In genomic region chr6:87502411-87502810, GRCm38 (mm10) we compare ENCODE assay signal across 14 mouse cellular contexts. TPM values are rescaled to one million over a fixed set of nuclear protein-coding genes. Genes with fewer than 3 reads are reported as not detected.
A peak's percentile ranks its signal among the peaks of the same experiment; 100 is the strongest.
DNase-seq lines count a peak whose midpoint lies in the region; ATAC-seq and TF ChIP-seq lines count a peak whose summit lies in the region.
"Had no signal": no experiment of that assay in that cellular context is flagged by ENCODE, and none has a peak within 500 bp of the region (broad histone marks: within the 10 kb centered on the region; RNA-seq: fewer than 3 reads in every experiment).

No protein-coding gene starts in this region.

- no peaks in the 10 kb centered on the region for H3K36me3 ChIP-seq in lung, postnatal 0 days (ENCODE audit: insufficient read depth, low read length)
- no peaks in the 10 kb centered on the region for H3K36me3 ChIP-seq in intestine, embryonic 16.5 days (ENCODE audit: control insufficient read depth, insufficient read depth, low read length)
- H3K36me3 ChIP-seq: heart, embryonic 15.5 days; limb, embryonic 10.5 days; neural tube, embryonic 15.5 days; stomach, embryonic 15.5 days had no signal

- no peak for DNase-seq in lung, postnatal 0 days (ENCODE audit: low spot score)
- DNase-seq in lung, postnatal 25 days (ENCODE audit: low spot score), result no peak
- DNase-seq in layer of hippocampus, adult 9-10 months (ENCODE audit: low spot score), result no peak
- no peak for DNase-seq in kidney, adult 18-20 months
- DNase-seq: adrenal gland, postnatal 14 days had no signal

- no peak for TF ChIP-seq CTCF in lung, postnatal 0 days (IDR thresholded peaks at IDR 0.05)

- H3K27me3 ChIP-seq in lung, postnatal 0 days (replicated peaks; ENCODE audit: insufficient read depth, low read length), result no peaks in the 10 kb centered on the region
- no peaks in the 10 kb centered on the region for H3K27me3 ChIP-seq in intestine, embryonic 16.5 days (replicated peaks; ENCODE audit: control insufficient read depth, insufficient read depth, low read length)
- H3K27me3 ChIP-seq: neural tube, embryonic 15.5 days; Patski; stomach, embryonic 15.5 days had no signal

- ATAC-seq in lung, postnatal 0 days, result peak; percentile 55
- ATAC-seq in common myeloid progenitor, adult 5-6 weeks (replicated peaks; ENCODE audit: low read depth, poor library complexity, severe bottlenecking), result peak; percentile 55
- peak; percentile 3; the same call in 1 of the 2 replicates for ATAC-seq in monocyte, adult 5-6 weeks (replicated peaks; ENCODE audit: insufficient number of reproducible peaks, low FRiP score, low TSS enrichment, poor library complexity, severe bottlenecking)
- ATAC-seq in intestine, embryonic 16.5 days, result no peak
- ATAC-seq: hindbrain, embryonic 16.5 days; Patski had no signal

- H3K9ac ChIP-seq in lung, postnatal 0 days (replicated peaks; ENCODE audit: low read depth), result no peak overlapping the region
- H3K9ac ChIP-seq in intestine, embryonic 16.5 days (ENCODE audit: low read depth, low read length), result no peak overlapping the region
- H3K9ac ChIP-seq: heart, embryonic 15.5 days; neural tube, embryonic 15.5 days; stomach, embryonic 15.5 days had no signal

- H3K9me3 ChIP-seq in lung, postnatal 0 days (ENCODE audit: low read length), result no peaks in the 10 kb centered on the region
- no peaks in the 10 kb centered on the region for H3K9me3 ChIP-seq in intestine, embryonic 16.5 days (ENCODE audit: control insufficient read depth, low read length)
- H3K9me3 ChIP-seq: heart, embryonic 15.5 days; limb, embryonic 10.5 days; neural tube, embryonic 15.5 days; stomach, embryonic 15.5 days had no signal

- no peaks in the 10 kb centered on the region for H3K4me1 ChIP-seq in lung, postnatal 0 days (ENCODE audit: insufficient read depth, low read depth, low read length)
- no peaks in the 10 kb centered on the region for H3K4me1 ChIP-seq in intestine, embryonic 16.5 days (ENCODE audit: control insufficient read depth, insufficient read depth, low read length)
- H3K4me1 ChIP-seq: neural tube, embryonic 15.5 days; stomach, embryonic 15.5 days had no signal

- 0 out of 2 replicates have a peak overlapping the region, but pooled peaks have one; percentile 1 for H3K27ac ChIP-seq in lung, postnatal 0 days (ENCODE audit: low read length)
- H3K27ac ChIP-seq in intestine, embryonic 16.5 days (ENCODE audit: low read length), result no peak overlapping the region
- H3K27ac ChIP-seq: heart, embryonic 15.5 days; limb, embryonic 10.5 days; neural tube, embryonic 15.5 days; stomach, embryonic 15.5 days had no signal

- WGBS in lung, postnatal 0 days, result 60% methylated on average over 6 of the region's 6 CpGs
- 71% methylated on average over 6 of the region's 6 CpGs for WGBS in intestine, embryonic 16.5 days

- no peak overlapping the region for H3K4me2 ChIP-seq in lung, postnatal 0 days (replicated peaks; ENCODE audit: low read depth, low read length)
- no peak overlapping the region for H3K4me2 ChIP-seq in intestine, embryonic 16.5 days (ENCODE audit: low read depth, low read length)
- H3K4me2 ChIP-seq: heart, embryonic 15.5 days; neural tube, embryonic 15.5 days; stomach, embryonic 15.5 days had no signal

- H3K4me3 ChIP-seq in lung, postnatal 0 days (ENCODE audit: low read depth, low read length), result no peak overlapping the region
- no peak overlapping the region for H3K4me3 ChIP-seq in intestine, embryonic 16.5 days (ENCODE audit: low read length)
- H3K4me3 ChIP-seq: heart, embryonic 15.5 days; limb, embryonic 10.5 days; neural tube, embryonic 15.5 days; stomach, embryonic 15.5 days had no signal

- no peak for TF ChIP-seq EP300 in lung, postnatal 0 days (IDR thresholded peaks at IDR 0.05)

RNA-seq across cellular contexts. Expression of gene Arhgap25, which starts 30.6 kb away (rescaled TPM):
- 9.9 and 10.2 TPM in 2 replicates for polyA plus RNA-seq in lung, postnatal 0 days (2015; fragmentation: Nextera tagmentation; extraction: Ambion mirVana)
- 32.7 and 44.2 TPM in 2 replicates for total RNA-seq in common myeloid progenitor, adult 5-6 weeks (2017)
- total RNA-seq in monocyte, adult 5-6 weeks (2017), result 138 to 220 TPM (median 146 TPM) in 3 replicates
- 3.4 and 4.2 TPM in 2 replicates for polyA plus RNA-seq in intestine, embryonic 16.5 days (2015; fragmentation: Nextera tagmentation; extraction: Ambion mirVana)
